Mouse (Mus musculus) CD4-positive, CD25-positive, alpha-beta regulatory T cell, adult 2 months (primary cell): ENCODE data around the gene Chpf.
A peak's percentile ranks its signal among the peaks of the same experiment; 100 is the strongest.

ENCODE experiments used
- DNase-seq: peaks from one replicate; pipeline ENCODE4 v3.0.0-alpha.2; 2012; ENCODE audit warnings: low read depth, low spot score

Chpf gene

GRCm38 (mm10) chr1:75498897-75499296 is 19.8 kb upstream of the Chpf start:
- no peak for DNase-seq

- peak; percentile 39 for DNase-seq
These were observed 15.9 kb upstream of the Chpf start for GRCm38 (mm10) chr1:75494878-75495548.

DNA sequence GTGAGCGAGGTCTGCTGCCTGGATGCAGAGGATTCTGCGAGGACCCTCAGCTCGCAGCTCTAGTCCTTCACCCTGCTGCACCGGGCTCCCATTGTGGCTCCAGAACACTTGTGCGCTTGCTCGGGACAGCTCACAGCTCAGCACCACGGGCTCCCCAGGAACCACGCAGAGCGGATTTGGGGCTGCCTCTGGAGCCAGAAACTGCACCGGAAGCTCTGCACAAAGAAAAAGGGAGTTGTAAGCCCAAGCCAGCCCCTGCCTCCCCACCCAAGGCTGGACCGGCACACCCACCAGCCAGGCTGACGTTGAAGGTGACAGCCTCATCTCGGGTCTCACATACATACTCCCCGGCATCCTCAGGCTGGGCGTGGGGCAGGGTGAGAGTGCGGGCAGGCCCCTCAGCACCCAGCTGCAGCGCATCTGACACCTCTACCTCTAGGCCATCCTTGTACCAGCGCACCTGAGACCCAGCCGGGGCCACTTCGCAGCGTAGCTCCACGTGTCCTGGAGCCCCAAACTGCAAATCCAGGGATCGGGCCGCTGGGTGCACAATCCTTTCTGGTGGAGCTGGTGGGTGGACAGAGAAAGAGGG is 13.6 kb upstream of the Chpf start:
- DNase-seq = no peak

GRCm38 (mm10) chr1:75490785-75491551 is 11.9 kb upstream of the Chpf start:
- no peak for DNase-seq

DNA sequence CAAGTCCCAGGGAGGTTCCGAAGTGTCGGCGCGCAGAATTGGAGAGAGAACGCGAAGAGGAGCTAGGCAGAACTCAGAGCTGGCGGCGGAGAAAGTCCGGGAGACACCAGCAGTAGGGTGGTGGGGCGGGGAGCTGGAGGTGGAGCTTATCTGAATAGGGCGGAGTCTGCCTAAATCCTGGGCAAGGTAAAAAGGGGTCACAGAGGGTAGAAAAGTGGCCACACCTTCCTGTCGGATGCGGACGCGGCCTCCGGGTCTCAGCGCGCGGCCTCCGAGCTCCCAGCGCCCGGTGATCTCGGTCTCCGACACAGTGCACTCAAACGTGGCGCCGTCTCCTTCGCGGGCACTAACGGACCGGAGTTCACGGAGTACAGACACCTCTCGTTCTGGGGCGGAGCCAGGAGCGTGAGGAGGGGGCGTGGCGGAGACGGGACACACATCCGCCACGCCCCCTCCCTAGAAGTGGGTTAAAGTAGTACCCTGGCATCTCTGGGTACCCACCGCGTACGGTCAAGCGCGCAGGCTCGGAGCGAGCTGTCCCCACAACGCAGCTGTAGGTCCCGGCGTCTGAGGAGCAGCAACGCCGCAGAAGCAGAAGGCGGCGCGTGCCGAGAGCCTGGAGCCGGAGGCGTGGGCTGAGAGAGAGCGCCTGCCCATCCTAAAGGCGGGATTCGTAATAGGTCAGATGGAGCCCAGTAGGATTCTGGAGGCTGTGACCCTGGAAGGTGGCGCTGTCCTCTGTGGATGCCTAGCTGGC is 8.5 kb upstream of the Chpf start:
- DNase-seq = peak; percentile 82

- DNase-seq = no peak
These were observed 7.9 kb upstream of the Chpf start for GRCm38 (mm10) chr1:75487040-75487404.

GRCm38 (mm10) chr1:75486561-75486960 is 7.5 kb upstream of the Chpf start:
- DNase-seq = peak; percentile 32

DNA sequence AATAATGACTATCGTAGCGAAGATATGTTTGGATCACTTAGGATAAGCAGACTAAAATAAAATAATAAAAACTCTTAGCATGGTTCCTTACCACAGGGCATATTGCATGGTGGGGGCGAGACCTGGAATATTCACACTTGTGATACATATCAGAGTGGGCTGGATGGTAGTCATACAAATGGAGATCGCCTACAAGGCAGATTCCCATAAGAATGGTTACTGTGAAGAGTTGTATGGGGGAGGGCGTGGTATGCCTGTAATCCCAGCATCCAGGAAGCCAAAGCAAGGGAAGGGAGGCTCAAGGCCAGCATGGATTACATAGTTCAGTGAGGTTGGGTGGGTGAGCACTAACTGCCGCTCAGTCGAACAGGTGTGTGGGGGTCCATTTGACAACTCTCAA is 1.6 kb upstream of the Chpf start:
- DNase-seq = no peak

GRCm38 (mm10) chr1:75480036-75480435 is 929 bp upstream of the Chpf start:
- peak; percentile 13 for DNase-seq

GRCm38 (mm10) chr1:75479635-75479989 is 505 bp upstream of the Chpf start:
- DNase-seq = no peak

- no peak for DNase-seq
These were observed 610 bp downstream of the Chpf start for GRCm38 (mm10) chr1:75478497-75478896.

- DNase-seq = peak; percentile 54
These were observed 1.2 kb downstream of the Chpf start for GRCm38 (mm10) chr1:75477966-75478290.

DNA sequence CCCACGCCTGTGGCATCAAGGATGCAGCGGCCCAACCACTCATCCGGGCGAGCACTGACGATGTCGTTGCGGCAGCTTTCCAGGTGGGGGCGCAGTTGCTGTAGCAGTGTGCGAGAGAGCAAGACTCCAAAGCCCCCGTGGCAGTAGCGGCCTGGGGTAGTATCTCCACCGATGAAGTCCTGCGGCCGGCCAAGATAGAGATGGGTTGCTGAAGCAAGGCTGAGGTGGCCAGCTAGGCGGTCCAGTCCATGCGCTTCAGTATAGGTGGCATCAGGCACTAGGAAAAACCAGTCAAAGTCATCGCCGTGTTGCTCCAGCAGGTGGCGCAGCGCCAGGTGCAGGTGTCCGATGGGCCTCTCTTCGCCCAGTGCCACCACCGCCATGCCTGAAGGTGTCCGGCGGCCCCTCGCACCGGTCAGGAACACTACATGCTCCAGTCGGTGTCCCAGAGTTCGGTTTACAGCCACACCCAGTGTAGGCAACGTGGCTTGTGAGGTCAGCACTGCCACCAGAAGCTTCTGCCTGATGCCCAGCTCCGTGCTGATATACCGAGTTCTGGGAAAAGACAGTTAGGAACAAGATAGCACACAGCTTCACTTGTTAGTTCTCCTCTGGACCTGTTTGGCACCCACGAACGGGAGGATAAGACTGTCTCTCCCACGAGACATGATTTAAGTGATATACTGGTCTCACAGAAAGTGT is 1.7 kb downstream of the Chpf start:
- DNase-seq = peak; percentile 88

- DNase-seq = no peak
These were observed 2.7 kb downstream of the Chpf start for GRCm38 (mm10) chr1:75476441-75476840.

DNA sequence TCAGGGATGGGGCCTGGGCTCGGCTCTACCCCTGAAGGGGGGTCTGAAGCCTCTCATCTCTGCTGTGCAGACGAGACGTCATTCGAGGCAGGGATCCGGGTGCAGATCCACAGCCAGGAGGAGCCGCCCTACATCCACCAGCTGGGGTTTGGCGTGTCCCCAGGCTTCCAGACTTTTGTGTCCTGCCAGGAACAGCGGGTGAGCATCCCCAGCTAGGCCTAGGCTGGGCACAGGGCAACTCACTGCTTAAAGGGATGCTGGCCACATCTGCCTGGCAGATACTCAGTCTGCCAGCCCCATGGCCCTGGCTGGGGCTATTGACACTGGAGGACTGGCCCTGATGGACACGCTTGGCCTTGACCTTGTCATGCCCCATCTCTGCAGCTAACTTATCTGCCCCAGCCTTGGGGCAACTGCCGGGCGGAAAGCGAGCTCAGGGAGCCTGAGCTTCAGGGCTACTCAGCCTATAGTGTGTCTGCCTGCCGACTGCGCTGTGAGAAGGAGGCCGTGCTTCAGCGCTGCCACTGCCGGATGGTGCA is 9.8 kb downstream of the Chpf start:
- no peak for DNase-seq

- peak; percentile 82 for DNase-seq
These were observed 11.7 kb downstream of the Chpf start for GRCm38 (mm10) chr1:75467215-75467927.

DNA sequence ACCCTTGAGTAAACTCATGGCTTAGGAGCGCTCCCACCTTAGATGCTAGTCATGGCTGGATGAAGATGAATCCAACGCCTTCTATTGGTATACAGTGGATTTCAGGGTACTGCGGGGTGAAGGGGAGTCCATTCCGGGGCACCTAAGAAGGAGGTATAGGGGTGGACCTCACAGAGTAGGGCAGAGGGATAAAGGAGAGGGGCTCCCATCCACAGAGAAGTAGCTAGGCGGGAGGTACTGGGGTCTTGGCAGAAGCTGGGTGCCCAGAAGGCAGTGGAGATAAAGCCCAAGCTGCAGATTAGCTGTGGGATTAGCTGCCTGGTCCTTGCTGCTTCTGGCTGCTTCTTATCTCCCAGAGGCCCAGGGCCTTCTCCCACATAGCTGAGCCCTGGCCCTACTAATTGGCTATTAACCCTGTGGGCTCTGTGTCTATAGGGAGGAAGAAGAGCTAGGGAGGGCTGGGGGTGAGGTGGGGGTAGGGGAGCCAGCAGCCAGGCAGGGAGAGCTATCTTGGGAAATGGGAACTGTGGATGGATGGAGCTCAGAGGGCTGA is 15.4 kb downstream of the Chpf start:
- DNase-seq = no peak

DNA sequence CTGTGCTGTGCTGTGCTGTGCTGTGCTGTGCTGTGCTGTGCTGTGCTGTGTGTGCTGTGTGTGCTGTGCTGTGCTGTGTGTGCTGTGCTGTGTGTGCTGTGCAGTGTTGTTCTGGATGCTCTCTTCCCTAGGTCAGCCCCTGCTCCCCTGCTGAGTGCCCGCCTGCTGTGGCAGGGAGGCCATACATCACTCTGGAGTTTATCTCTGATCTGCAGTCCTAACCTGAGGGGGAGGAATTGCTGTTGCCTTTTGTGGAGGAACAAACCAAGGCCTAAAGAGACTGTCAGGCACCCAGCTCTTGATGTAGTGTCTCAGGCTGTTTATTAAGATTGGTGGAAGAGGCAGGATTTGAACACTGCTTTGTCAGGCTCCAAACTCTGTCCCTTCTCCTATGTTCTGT is 16.5 kb downstream of the Chpf start:
- DNase-seq = no peak

DNA sequence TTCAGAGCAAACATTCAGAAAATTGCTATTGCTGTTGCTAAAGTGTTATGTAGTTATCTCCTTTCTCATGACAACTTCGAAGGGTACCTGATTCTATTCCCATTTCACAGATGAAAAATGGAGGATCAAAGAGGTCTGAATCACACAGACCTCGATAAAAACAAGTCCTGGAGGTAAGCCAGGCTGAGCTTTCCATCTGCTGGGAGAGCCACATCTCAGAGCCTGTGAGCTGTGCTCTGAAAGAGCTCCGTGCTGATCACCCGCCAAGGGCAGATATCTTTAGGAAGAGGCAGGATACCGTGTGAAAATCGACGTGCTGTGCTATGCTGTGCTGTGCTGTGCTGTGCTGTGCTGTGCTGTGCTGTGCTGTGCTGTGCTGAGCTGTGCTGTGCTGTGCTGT is 18.8 kb downstream of the Chpf start:
- DNase-seq = no peak
